In genomic region chr2:30846723-30847122, GRCm38 (mm10) we compare ENCODE assay signal across 12 mouse cellular contexts. TPM values are rescaled to one million over a fixed set of nuclear protein-coding genes. Genes with fewer than 3 reads are reported as not detected.
A peak's percentile ranks its signal among the peaks of the same experiment; 100 is the strongest.
DNase-seq lines count a peak whose midpoint lies in the region; ATAC-seq and TF ChIP-seq lines count a peak whose summit lies in the region.
"Had no signal": no experiment of that assay in that cellular context is flagged by ENCODE, and none has a peak within 500 bp of the region (broad histone marks: within the 10 kb centered on the region; RNA-seq: fewer than 3 reads in every experiment).

No protein-coding gene starts in this region.

- H3K4me3 ChIP-seq in heart, embryonic 14.5 days (ENCODE audit: control insufficient read depth in 1 of 2, insufficient read depth in 1 of 2, low read depth in 1 of 2, low read length in 2 of 2), result peak overlapping the region; percentile 20 to 25
- H3K4me3 ChIP-seq in lung, embryonic 16.5 days (ENCODE audit: low read length), result no peak overlapping the region
- H3K4me3 ChIP-seq in embryonic facial prominence, embryonic 15.5 days (replicated peaks), result peak overlapping the region; percentile 56
- H3K4me3 ChIP-seq in limb, embryonic 14.5 days (replicated peaks; ENCODE audit: low read length), result peak overlapping the region; percentile 74

- ATAC-seq in heart, embryonic 14.5 days (ENCODE audit: insufficient number of reproducible peaks, insufficient read depth, low FRiP score, low read depth), result peak; percentile 38; the same call in 1 of the 2 replicates
- ATAC-seq in lung, embryonic 16.5 days (ENCODE audit: low read depth), result no peak
- no peak for ATAC-seq in embryonic facial prominence, embryonic 15.5 days (ENCODE audit: insufficient number of reproducible peaks, low FRiP score, low TSS enrichment, low read depth)
- ATAC-seq in limb, embryonic 14.5 days (ENCODE audit: low FRiP score, low read depth), result no peak
- ATAC-seq: forebrain, embryonic 16.5 days; intestine, embryonic 16.5 days had no signal

- 11% methylated on average over 6 of the region's 6 CpGs for WGBS in heart, embryonic 14.5 days
- WGBS in lung, embryonic 16.5 days, result 14% methylated on average over 6 of the region's 6 CpGs
- 13% methylated on average over 6 of the region's 6 CpGs for WGBS in embryonic facial prominence, embryonic 15.5 days
- 4% methylated on average over 6 of the region's 6 CpGs for WGBS in limb, embryonic 14.5 days

- peak overlapping the region; percentile 73 for H3K4me2 ChIP-seq in heart, embryonic 14.5 days (ENCODE audit: low read length)
- H3K4me2 ChIP-seq in lung, embryonic 16.5 days (ENCODE audit: low read depth, low read length), result peak overlapping the region; percentile 86
- peak overlapping the region; percentile 72 for H3K4me2 ChIP-seq in embryonic facial prominence, embryonic 15.5 days (replicated peaks)
- H3K4me2 ChIP-seq in limb, embryonic 14.5 days (replicated peaks; ENCODE audit: low read depth, low read length, severe bottlenecking), result peak overlapping the region; percentile 63

- peak overlapping the region; percentile 85 for H3K9ac ChIP-seq in heart, embryonic 14.5 days (ENCODE audit: low read length)
- no peak overlapping the region for H3K9ac ChIP-seq in lung, embryonic 16.5 days (ENCODE audit: low read length)
- H3K9ac ChIP-seq in embryonic facial prominence, embryonic 15.5 days, result peak overlapping the region; percentile 54; the same call in 1 of the 2 replicates
- peak overlapping the region; percentile 94 for H3K9ac ChIP-seq in limb, embryonic 14.5 days (ENCODE audit: low read depth, low read length, severe bottlenecking)

- DNase-seq in heart, postnatal 14 days, result no peak
- DNase-seq in lung, postnatal 25 days (ENCODE audit: low spot score), result no peak
- DNase-seq in limb, embryonic 14.5 days (ENCODE audit: low spot score), result no peak
- no peak for DNase-seq in spleen, postnatal 14 days (ENCODE audit: low spot score in 2 of 2)
- DNase-seq: adrenal gland, postnatal 14 days; cerebellum, postnatal 36 days; gastrocnemius, postnatal 25 days had no signal

- H3K27me3 ChIP-seq in heart, embryonic 14.5 days (ENCODE audit: control insufficient read depth, insufficient read depth, low read length), result peaks cover 7% of the 10 kb centered on the region; the same call in 1 of the 2 replicates
- H3K27me3 ChIP-seq in lung, embryonic 16.5 days (ENCODE audit: control insufficient read depth, insufficient read depth, low read depth, low read length), result peaks cover 27% of the 10 kb centered on the region
- H3K27me3 ChIP-seq in embryonic facial prominence, embryonic 15.5 days, result 0 out of 2 replicates have a peak, but pooled peaks cover 2% of the 10 kb centered on the region
- no peaks in the 10 kb centered on the region for H3K27me3 ChIP-seq in limb, embryonic 14.5 days (ENCODE audit: control insufficient read depth, insufficient read depth, low read length)

- H3K27ac ChIP-seq in heart, embryonic 14.5 days (replicated peaks in 1 of 2; ENCODE audit: control insufficient read depth in 1 of 2, insufficient read depth in 1 of 2, low read depth in 2 of 2, low read length in 2 of 2), result peak overlapping the region; percentile 57 to 75
- H3K27ac ChIP-seq in lung, embryonic 16.5 days (ENCODE audit: low read length), result no peak overlapping the region
- peak overlapping the region; percentile 55; the same call in 1 of the 2 replicates for H3K27ac ChIP-seq in embryonic facial prominence, embryonic 15.5 days (replicated peaks)
- H3K27ac ChIP-seq in limb, embryonic 14.5 days (replicated peaks; ENCODE audit: low read depth, low read length), result 0 out of 2 replicates have a peak overlapping the region, but pooled peaks have one; percentile 19

- H3K4me1 ChIP-seq in heart, embryonic 14.5 days (ENCODE audit: control insufficient read depth in 2 of 2, insufficient read depth in 2 of 2, low read length in 2 of 2), result peaks cover 43 to 55% of the 10 kb centered on the region in 2 experiments
- peaks cover 15% of the 10 kb centered on the region; the same call in 1 of the 2 replicates for H3K4me1 ChIP-seq in lung, embryonic 16.5 days (replicated peaks; ENCODE audit: control insufficient read depth, insufficient read depth, low read length)
- H3K4me1 ChIP-seq in embryonic facial prominence, embryonic 15.5 days, result peaks cover 67% of the 10 kb centered on the region
- peaks cover 50% of the 10 kb centered on the region for H3K4me1 ChIP-seq in limb, embryonic 14.5 days (ENCODE audit: control insufficient read depth, insufficient read depth, low read length)

- intact Hi-C loops in heart, postnatal 14 days (cut with DNase I), result no loop called here

- TF ChIP-seq POLR2A in limb, embryonic 14.5 days (IDR thresholded peaks at IDR 0.05; ENCODE audit: borderline replicate concordance, extremely low read depth, insufficient read depth, insufficient read length), result no peak

- H3K36me3 ChIP-seq in heart, embryonic 14.5 days (ENCODE audit: control insufficient read depth, insufficient read depth, low read length), result 0 out of 2 replicates have a peak, but pooled peaks cover 4% of the 10 kb centered on the region
- no peaks in the 10 kb centered on the region for H3K36me3 ChIP-seq in lung, embryonic 16.5 days (ENCODE audit: control insufficient read depth, insufficient read depth, low read length)
- no peaks in the 10 kb centered on the region for H3K36me3 ChIP-seq in embryonic facial prominence, embryonic 15.5 days
- H3K36me3 ChIP-seq in limb, embryonic 14.5 days (ENCODE audit: control insufficient read depth, insufficient read depth, low read length), result peaks cover 2% of the 10 kb centered on the region; the same call in 1 of the 2 replicates

- H3K9me3 ChIP-seq in heart, embryonic 14.5 days (ENCODE audit: control insufficient read depth, low read length), result no peaks in the 10 kb centered on the region
- H3K9me3 ChIP-seq in lung, embryonic 16.5 days (ENCODE audit: control insufficient read depth, low read length), result no peaks in the 10 kb centered on the region
- no peaks in the 10 kb centered on the region for H3K9me3 ChIP-seq in embryonic facial prominence, embryonic 15.5 days (replicated peaks)
- H3K9me3 ChIP-seq in limb, embryonic 14.5 days (ENCODE audit: control insufficient read depth, low read length), result no peaks in the 10 kb centered on the region

RNA-seq across cellular contexts. Expression of gene Prrx2, which starts 12.0 kb away (rescaled TPM):
- polyA plus RNA-seq in heart, embryonic 14.5 days (2014; fragmentation: Nextera tagmentation; extraction: Ambion mirVana), result 33.2 and 47.0 TPM in 2 replicates
- 1 to 10 TPM in 1 of 2 experiments, under 1 TPM in 1; 0.80 to 1.2 TPM for total RNA-seq in heart, postnatal 14 days (2021)
- 7.2 and 9.4 TPM in 2 replicates for polyA plus RNA-seq in lung, embryonic 16.5 days (2015; fragmentation: Nextera tagmentation; extraction: Ambion mirVana)
- polyA plus RNA-seq in embryonic facial prominence, embryonic 15.5 days (2015; fragmentation: Nextera tagmentation; extraction: Ambion mirVana), result 77.3 and 88.8 TPM in 2 replicates
- 176 and 268 TPM in 2 replicates for polyA plus RNA-seq in limb, embryonic 14.5 days (2012; rRNA removed)
- polyA plus RNA-seq in limb, embryonic 14.5 days (2014; fragmentation: Nextera tagmentation; extraction: Ambion mirVana), result 93.1 and 112 TPM in 2 replicates

RNA-seq across cellular contexts. Expression of gene Asb6, which starts 16.6 kb away (rescaled TPM):
- 16.7 and 17.8 TPM in 2 replicates for polyA plus RNA-seq in heart, embryonic 14.5 days (2014; fragmentation: Nextera tagmentation; extraction: Ambion mirVana)
- 1 to 10 TPM; 7.9 to 9.0 TPM for total RNA-seq in heart, postnatal 14 days (2021)
- 32.7 and 33.5 TPM in 2 replicates for polyA plus RNA-seq in lung, embryonic 16.5 days (2015; fragmentation: Nextera tagmentation; extraction: Ambion mirVana)
- polyA plus RNA-seq in embryonic facial prominence, embryonic 15.5 days (2015; fragmentation: Nextera tagmentation; extraction: Ambion mirVana), result 37.8 and 37.9 TPM in 2 replicates
- polyA plus RNA-seq in limb, embryonic 14.5 days (2012; rRNA removed), result 36.8 and 48.7 TPM in 2 replicates
- polyA plus RNA-seq in limb, embryonic 14.5 days (2014; fragmentation: Nextera tagmentation; extraction: Ambion mirVana), result 29.5 and 31.8 TPM in 2 replicates

RNA-seq across cellular contexts. Expression of gene Ntmt1, which starts 39.1 kb away (rescaled TPM):
- 84.2 and 84.9 TPM in 2 replicates for polyA plus RNA-seq in heart, embryonic 14.5 days (2014; fragmentation: Nextera tagmentation; extraction: Ambion mirVana)
- 10 to 100 TPM; 30.0 to 34.5 TPM for total RNA-seq in heart, postnatal 14 days (2021)
- polyA plus RNA-seq in lung, embryonic 16.5 days (2015; fragmentation: Nextera tagmentation; extraction: Ambion mirVana), result 76.4 and 76.6 TPM in 2 replicates
- 85.9 and 87.0 TPM in 2 replicates for polyA plus RNA-seq in embryonic facial prominence, embryonic 15.5 days (2015; fragmentation: Nextera tagmentation; extraction: Ambion mirVana)
- polyA plus RNA-seq in limb, embryonic 14.5 days (2012; rRNA removed), result 59.5 and 66.8 TPM in 2 replicates
- 84.2 and 91.0 TPM in 2 replicates for polyA plus RNA-seq in limb, embryonic 14.5 days (2014; fragmentation: Nextera tagmentation; extraction: Ambion mirVana)

RNA-seq across cellular contexts. Expression of gene 1700001O22Rik, which starts 43.3 kb away (rescaled TPM):
- 1.8 and 2.1 TPM in 2 replicates for polyA plus RNA-seq in heart, embryonic 14.5 days (2014; fragmentation: Nextera tagmentation; extraction: Ambion mirVana)
- 1 to 10 TPM in 1 of 2 experiments, under 1 TPM in 1; 0.57 to 1.0 TPM for total RNA-seq in heart, postnatal 14 days (2021)
- 3.7 and 4.2 TPM in 2 replicates for polyA plus RNA-seq in lung, embryonic 16.5 days (2015; fragmentation: Nextera tagmentation; extraction: Ambion mirVana)
- 2.7 and 3.7 TPM in 2 replicates for polyA plus RNA-seq in embryonic facial prominence, embryonic 15.5 days (2015; fragmentation: Nextera tagmentation; extraction: Ambion mirVana)
- polyA plus RNA-seq in limb, embryonic 14.5 days (2012; rRNA removed), result 3.3 and 3.4 TPM in 2 replicates
- 2.7 and 3.4 TPM in 2 replicates for polyA plus RNA-seq in limb, embryonic 14.5 days (2014; fragmentation: Nextera tagmentation; extraction: Ambion mirVana)
